Mouse (Mus musculus): ENCODE measurements around the gene Kdelr1.

- TF ChIP-seq CTCF (IDR thresholded peaks at IDR 0.05; ENCODE audit: control insufficient read depth, insufficient read depth, insufficient read length) (no peak), CEBPB (IDR thresholded peaks at IDR 0.05; ENCODE audit: low read depth) (no peak), MAX (IDR thresholded peaks at IDR 0.05) (no peak), USF1 (IDR thresholded peaks at IDR 0.05; ENCODE audit: low read depth) (no peak), MYOD1 (IDR thresholded peaks at IDR 0.05; ENCODE audit: control insufficient read depth, insufficient read length, low read depth) (no peak)
These were observed 30.0 kb downstream of the Kdelr1 start for GRCm38 (mm10) chr7:45902481-45903002.

All from C2C12 (cell line).